Mouse (Mus musculus) small intestine, adult 2 months (tissue): ENCODE measurements around the gene Zrsr1. TPM values are rescaled to one million over a fixed set of nuclear protein-coding genes. Genes with fewer than 3 reads are reported as not detected.
A peak's percentile ranks its signal among the peaks of the same experiment; 100 is the strongest.

Experiments
- H3K27ac ChIP-seq: fragments of 200-500 bp; 2 replicates; pipeline ENCODE4 v1.5.1; 2012; ENCODE audit warnings: low read depth, low read length, control low read depth, inconsistent platforms; ENCODE audit not compliant: insufficient read depth
- H3K27me3 ChIP-seq: fragments of 200-500 bp; 2 replicates; pipeline ENCODE4 v1.6.1; 2012; ENCODE audit warnings: mild to moderate bottlenecking, moderate library complexity, low read length, inconsistent platforms; ENCODE audit not compliant: control insufficient read depth, insufficient read depth
- H3K36me3 ChIP-seq: fragments of 200-500 bp; 2 replicates; pipeline ENCODE4 v1.6.1; 2012; ENCODE audit warnings: mild to moderate bottlenecking, low read length, control low read depth, inconsistent platforms; ENCODE audit not compliant: control insufficient read depth, insufficient read depth
- H3K4me1 ChIP-seq: fragments of 200-500 bp; 2 replicates; pipeline ENCODE4 v1.6.1; 2012; ENCODE audit warnings: low read length, inconsistent platforms, mixed read lengths; ENCODE audit not compliant: control insufficient read depth, insufficient read depth, insufficient read length
- H3K4me3 ChIP-seq: fragments of 200-500 bp; 2 replicates; pipeline ENCODE4 v1.5.1; 2012; ENCODE audit warnings: low read depth, mild to moderate bottlenecking, control low read depth, inconsistent platforms, low read length, moderate library complexity
- CTCF ChIP-seq: fragments of 200-500 bp; IDR thresholded peaks from 2 replicates; pipeline ENCODE4 v1.5.1; 2012; ENCODE audit warnings: low read depth, mild to moderate bottlenecking, control low read depth, inconsistent platforms, low read length, moderate library complexity, mixed read lengths; ENCODE audit not compliant: insufficient replicate concordance, insufficient read length; ENCODE audit errors: extremely low read depth
- POLR2A ChIP-seq: fragments of 200-500 bp; IDR thresholded peaks from 2 replicates; pipeline ENCODE4 v1.6.1; 2012; ENCODE audit warnings: low read depth, mild to moderate bottlenecking, control low read depth, inconsistent platforms, low read length, moderate library complexity
- WGBS: fragments of 180-500 bp; shearing (Covaris S2); methylation state at CpG from one replicate; pipeline ENCODE4 v1.1.7; 2018; 5-methylcytosine and 5-hydroxymethylcytosine counted together
- polyA plus RNA-seq: library from polyadenylated mRNA; depleted of rRNA; stranded (reverse); fragments of >200 nt; gene quantifications from 2 replicates; pipeline ENCODE4 v1.2.3, GENCODE M21; 2012

Gene Zrsr1
- polyA plus RNA-seq, 1 experiment = 3.9 TPM

GRCm38 (mm10) chr11:22991218-22991835, 19.5 kb downstream of the Zrsr1 start:
- TF ChIP-seq POLR2A (no peak), CTCF (no peak)
- WGBS = 3% methylated on average over 14 of the region's 14 CpGs
- Histone ChIP-seq H3K36me3 (peaks cover 19% of the 10 kb centered on the region), H3K4me3 (peak overlapping the region; percentile 87), H3K27me3 (no peaks in the 10 kb centered on the region), H3K27ac (no peak overlapping the region), H3K4me1 (no peaks in the 10 kb centered on the region; the same call in 1 of the 2 replicates)

GRCm38 (mm10) chr11:22994271-22994670, 22.5 kb downstream of the Zrsr1 start:
- WGBS = 74% methylated on average over 2 of the region's 2 CpGs
- peaks cover 40% of the 10 kb centered on the region for H3K36me3 ChIP-seq

GRCm38 (mm10) chr11:22995461-22995860, 23.7 kb downstream of the Zrsr1 start:
- peaks cover 51% of the 10 kb centered on the region for H3K36me3 ChIP-seq
- TF ChIP-seq CTCF = no peak
- no peak for TF ChIP-seq POLR2A
- H3K27ac ChIP-seq = no peak overlapping the region

More at GRCm38 (mm10) chr11:22994271-22994670, 22.5 kb downstream of the Zrsr1 start:
- Histone ChIP-seq H3K4me1 (no peaks in the 10 kb centered on the region; the same call in 1 of the 2 replicates), H3K27me3 (no peaks in the 10 kb centered on the region), H3K4me3 (no peak overlapping the region), H3K27ac (no peak overlapping the region)
- TF ChIP-seq POLR2A (no peak), CTCF (no peak)

GRCm38 (mm10) chr11:22998308-22998707, 26.5 kb downstream of the Zrsr1 start:
- H3K27ac ChIP-seq = no peak overlapping the region
- no peaks in the 10 kb centered on the region for H3K4me1 ChIP-seq
- no peak for TF ChIP-seq CTCF
- TF ChIP-seq POLR2A = no peak
- H3K36me3 ChIP-seq = peaks cover 72% of the 10 kb centered on the region
- WGBS = 56% methylated on average over 1 of the region's 1 CpGs
- H3K27me3 ChIP-seq = no peaks in the 10 kb centered on the region
- H3K4me3 ChIP-seq = no peak overlapping the region

More at GRCm38 (mm10) chr11:22995461-22995860, 23.7 kb downstream of the Zrsr1 start:
- Histone ChIP-seq H3K4me3 (no peak overlapping the region), H3K27me3 (no peaks in the 10 kb centered on the region), H3K4me1 (no peaks in the 10 kb centered on the region; the same call in 1 of the 2 replicates)
- WGBS = 92% methylated on average over 4 of the region's 4 CpGs

- no peak overlapping the region for H3K4me3 ChIP-seq
- H3K36me3 ChIP-seq = peaks cover 32% of the 10 kb centered on the region
- no peaks in the 10 kb centered on the region for H3K27me3 ChIP-seq
- peaks cover 4% of the 10 kb centered on the region; the same call in 1 of the 2 replicates for H3K4me1 ChIP-seq
- TF ChIP-seq POLR2A (no peak), CTCF (no peak)
- WGBS = 92% methylated on average over 1 of the region's 1 CpGs
- H3K27ac ChIP-seq = no peak overlapping the region
These were observed 33.5 kb downstream of the Zrsr1 start for GRCm38 (mm10) chr11:23005276-23005675.

GRCm38 (mm10) chr11:23007166-23007480, 35.3 kb downstream of the Zrsr1 start:
- 4% methylated on average over 6 of the region's 6 CpGs for WGBS
- no peak overlapping the region for H3K27ac ChIP-seq
- TF ChIP-seq POLR2A (no peak), CTCF (no peak)
- H3K4me1 ChIP-seq = peaks cover 4% of the 10 kb centered on the region; the same call in 1 of the 2 replicates
- H3K4me3 ChIP-seq = peak overlapping the region; percentile 49
- H3K27me3 ChIP-seq = no peaks in the 10 kb centered on the region
- H3K36me3 ChIP-seq = peaks cover 18% of the 10 kb centered on the region

- peak within 1 kb of the TSS; percentile 26 for H3K27ac ChIP-seq
- peaks cover 4% of the 10 kb centered on the region; the same call in 1 of the 2 replicates for H3K4me1 ChIP-seq
- no peaks in the 10 kb centered on the region for H3K27me3 ChIP-seq
- TF ChIP-seq CTCF (no peak), POLR2A (no peak)
- H3K36me3 ChIP-seq = peaks cover 13% of the 10 kb centered on the region
- WGBS = under 1% methylated on average over 22 of the region's 22 CpGs
- peak within 1 kb of the TSS; percentile 71 for H3K4me3 ChIP-seq
These were observed 35.8 kb downstream of the Zrsr1 start, which contains the start of gene Fam161a for GRCm38 (mm10) chr11:23007481-23008180. Gene Fam161a, plus strand, starts transcription at chr11:23007531.
